Mouse (Mus musculus): ENCODE results near the gene Dctn3.

DNA sequence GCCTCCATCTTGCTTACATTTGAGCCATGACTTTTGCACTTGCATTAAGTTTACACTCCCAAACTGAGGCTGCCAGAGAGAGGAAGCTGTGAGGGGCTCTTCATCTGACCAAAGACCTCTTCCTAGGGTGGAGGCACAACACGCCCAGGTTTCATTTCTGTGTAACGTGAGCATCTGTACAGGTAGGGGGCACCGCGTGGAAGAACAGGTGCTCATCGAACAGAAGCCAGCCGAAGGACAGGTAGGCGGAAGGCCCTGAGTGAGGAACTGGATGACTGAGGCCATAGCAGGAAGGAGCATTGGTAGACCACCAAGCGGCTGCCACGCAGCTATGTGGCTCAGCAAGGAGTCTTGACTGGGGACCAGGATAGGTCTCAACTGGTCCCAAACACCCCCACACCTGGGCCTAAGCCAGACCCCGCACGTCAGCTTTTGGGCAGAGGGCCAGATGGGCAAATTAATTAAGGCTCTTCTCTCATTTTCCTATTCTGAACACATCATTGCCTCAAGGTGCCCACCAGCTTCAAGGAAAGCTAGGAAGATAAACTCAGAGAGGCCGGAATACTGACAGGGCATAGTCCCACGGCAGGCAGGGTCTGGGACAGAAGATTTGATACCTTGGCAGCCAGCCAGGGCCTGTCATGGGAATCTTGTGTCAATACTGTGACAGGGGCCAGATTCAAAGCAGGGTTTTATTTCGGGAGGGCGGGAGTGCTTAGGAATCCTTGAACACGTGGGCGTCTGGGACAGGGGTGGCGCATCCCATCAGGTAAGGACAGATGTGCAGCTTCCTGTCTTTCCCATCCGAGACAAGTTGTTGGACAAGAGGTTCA, 16.8 kb downstream of the Dctn3 start:
- TF ChIP-seq CTCF (IDR thresholded peaks at IDR 0.05; ENCODE audit: extremely low read depth, insufficient read depth, insufficient read length, insufficient replicate concordance) (no peak), POLR2A (IDR thresholded peaks at IDR 0.05; ENCODE audit: low read depth, low read length) (no peak)

Data from spleen, adult 2 months (tissue).